Mouse (Mus musculus) limb, embryonic 14.5 days (tissue): Measurements from ENCODE around the gene Coa6. TPM values are rescaled to one million over a fixed set of nuclear protein-coding genes. Genes with fewer than 3 reads are reported as not detected.

Source experiments
- ATAC-seq: fragments of 200-750 bp; cut with Nextera tagmentation; 2 replicates; pipeline ENCODE4 v1.8.0; 2017; ENCODE audit warnings: low read depth, moderate number of reproducible peaks, moderate TSS enrichment; ENCODE audit not compliant: low FRiP score
- DNase-seq: peaks from one replicate; pipeline ENCODE4 v3.0.0-alpha.2; 2015; ENCODE audit warnings: low spot score
- H3K27ac ChIP-seq: fragments of 300-500 bp; sonication (generic); replicated peaks from 2 replicates; pipeline ENCODE4 v1.5.1; 2014; ENCODE audit warnings: low read depth, mild to moderate bottlenecking, low read length, moderate library complexity, mixed read lengths
- H3K27me3 ChIP-seq: fragments of 300-500 bp; sonication (generic); 2 replicates; pipeline ENCODE4 v1.6.1; 2014; ENCODE audit warnings: low read length, mixed read lengths; ENCODE audit not compliant: control insufficient read depth, insufficient read depth
- H3K36me3 ChIP-seq: fragments of 300-500 bp; sonication (generic); 2 replicates; pipeline ENCODE4 v1.6.1; 2014; ENCODE audit warnings: mild to moderate bottlenecking, low read length, moderate library complexity, mixed read lengths; ENCODE audit not compliant: control insufficient read depth, insufficient read depth
- H3K4me1 ChIP-seq: fragments of 300-500 bp; sonication (generic); 2 replicates; pipeline ENCODE4 v1.6.1; 2014; ENCODE audit warnings: antibody characterized with exemption, low read length, mixed read lengths; ENCODE audit not compliant: control insufficient read depth, insufficient read depth
- H3K4me2 ChIP-seq: fragments of 300-500 bp; sonication (generic); replicated peaks from 2 replicates; pipeline ENCODE4 v1.6.1; 2014; ENCODE audit warnings: low read depth, mild to moderate bottlenecking, low read length, moderate library complexity; ENCODE audit not compliant: severe bottlenecking
- H3K4me3 ChIP-seq: fragments of 300-500 bp; sonication (generic); replicated peaks from 2 replicates; pipeline ENCODE4 v1.5.1; 2014; ENCODE audit warnings: low read length
- H3K9ac ChIP-seq: fragments of 300-500 bp; sonication (generic); 2 replicates; pipeline ENCODE4 v1.6.1; 2014; ENCODE audit warnings: mild to moderate bottlenecking, low read depth, low read length, moderate library complexity; ENCODE audit not compliant: severe bottlenecking
- H3K9me3 ChIP-seq: fragments of 300-500 bp; sonication (generic); 2 replicates; pipeline ENCODE4 v1.6.1; 2016; ENCODE audit warnings: low read length; ENCODE audit not compliant: control insufficient read depth
- POLR2A ChIP-seq: fragments of 200-500 bp; IDR thresholded peaks from 2 replicates; pipeline ENCODE4 v1.8.0; 2012; ENCODE audit warnings: inconsistent platforms, mild to moderate bottlenecking, moderate library complexity, borderline replicate concordance; ENCODE audit not compliant: insufficient read depth, insufficient read length; ENCODE audit errors: extremely low read depth
- WGBS: fragments of 180-500 bp; shearing (Covaris S2); extraction: QIAGEN DNeasy Blood & Tissue Kit; methylation state at CpG from one replicate; pipeline ENCODE4 v1.1.7; 2014; 5-methylcytosine and 5-hydroxymethylcytosine counted together
- polyA plus RNA-seq, 2 experiments: library from polyadenylated mRNA; depleted of rRNA in 1 of 2; stranded (reverse) in 1 of 2; unstranded in 1 of 2; fragments of >200 nt; fragmentation: Nextera tagmentation in 1 of 2; extraction: Ambion mirVana in 1 of 2; gene quantifications; 2 replicates each; pipeline versions ENCODE4 v1.2.1 to v1.2.3; 2012 to 2014

Coa6 gene
- polyA plus RNA-seq, 2 experiments, result 38.9 to 51.1 TPM

- no peaks in the 10 kb centered on the region for H3K9me3 ChIP-seq
- no peak overlapping the region for H3K4me3 ChIP-seq
- H3K4me1 ChIP-seq, result no peaks in the 10 kb centered on the region
- H3K36me3 ChIP-seq, result peaks cover 52% of the 10 kb centered on the region
- WGBS, result 83% methylated on average over 7 of the region's 7 CpGs
- no peak overlapping the region for H3K9ac ChIP-seq
- TF ChIP-seq POLR2A, result no peak
- no peak overlapping the region for H3K4me2 ChIP-seq
- ATAC-seq (no peak), DNase-seq (no peak)
- H3K27me3 ChIP-seq, result no peaks in the 10 kb centered on the region
- H3K27ac ChIP-seq, result no peak overlapping the region
Measured at GRCm38 (mm10) chr8:126464071-126464470, 41.8 kb downstream of the Coa6 start.

DNA sequence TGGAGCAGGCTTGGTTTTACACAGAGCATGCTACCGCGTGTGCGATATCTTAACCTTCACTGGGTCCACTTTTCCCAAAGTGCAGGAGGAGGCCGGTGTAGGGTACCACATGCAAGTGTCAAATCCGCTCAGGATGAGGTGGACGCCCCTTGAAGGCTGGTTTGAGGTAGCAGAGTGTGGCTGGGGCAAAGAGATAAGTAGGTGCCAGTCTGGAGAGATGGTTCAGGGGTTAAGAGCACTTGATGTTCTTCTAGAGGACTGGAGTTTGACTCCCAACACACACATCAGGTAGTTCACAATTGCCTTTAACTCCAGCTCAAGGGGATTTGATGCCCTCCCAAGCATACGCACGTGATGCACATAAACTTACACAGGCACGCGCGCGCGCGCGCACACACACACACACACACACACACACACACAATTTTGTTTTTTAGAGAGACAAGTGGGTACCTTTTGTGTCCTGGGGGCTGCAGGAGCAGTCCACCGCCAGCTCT is 51.5 kb downstream of the Coa6 start:
- H3K36me3 ChIP-seq, result peaks cover 17% of the 10 kb centered on the region
- WGBS, result 18% methylated on average over 14 of the region's 16 CpGs
- H3K27ac ChIP-seq, result no peak overlapping the region
- H3K9ac ChIP-seq, result peak overlapping the region; percentile 76
- peak overlapping the region; percentile 90 for H3K4me2 ChIP-seq
- no peaks in the 10 kb centered on the region; the same call in 1 of the 2 replicates for H3K27me3 ChIP-seq
- DNase-seq, result no peak
- no peaks in the 10 kb centered on the region for H3K9me3 ChIP-seq
- peak overlapping the region; percentile 91 for H3K4me3 ChIP-seq
- no peak for TF ChIP-seq POLR2A
- no peak for ATAC-seq
- H3K4me1 ChIP-seq, result peaks cover 14% of the 10 kb centered on the region

- H3K27ac ChIP-seq, result peak within 1 kb of the TSS; percentile 85
- DNase-seq, result peak; percentile 92
- H3K4me1 ChIP-seq, result peaks cover 14% of the 10 kb centered on the region
- peak within 1 kb of the TSS; percentile 76 for H3K9ac ChIP-seq
- H3K4me2 ChIP-seq, result peak within 1 kb of the TSS; percentile 90
- TF ChIP-seq POLR2A, result 0 out of 2 replicates have a peak, but pooled peaks have one; percentile 21
- no peaks in the 10 kb centered on the region; the same call in 1 of the 2 replicates for H3K27me3 ChIP-seq
- peak; percentile 94 for ATAC-seq
- WGBS, result 1% methylated on average over 31 of the region's 124 CpGs
- peaks cover 12% of the 10 kb centered on the region for H3K36me3 ChIP-seq
- H3K4me3 ChIP-seq, result peak within 1 kb of the TSS; percentile 91
- H3K9me3 ChIP-seq, result no peaks in the 10 kb centered on the region
Measured at GRCm38 (mm10) chr8:126474299-126475187, 52.2 kb downstream of the Coa6 start, which contains the start of gene Tarbp1. Gene Tarbp1, minus strand, starts transcription at chr8:126475065.

Other genes starting within 250 kb of the Coa6 start
- 1.8 TPM in 2 replicates for gene Slc35f3, start 124.0 kb upstream of the Coa6 start, polyA plus RNA-seq (2012; rRNA removed)
- 1.7 and 1.8 TPM in 2 replicates for gene Slc35f3, start 124.0 kb upstream of the Coa6 start, polyA plus RNA-seq (2014; fragmentation: Nextera tagmentation; extraction: Ambion mirVana)
- 8.2 and 9.9 TPM in 2 replicates for gene Tarbp1, start 52.5 kb downstream of the Coa6 start, polyA plus RNA-seq (2012; rRNA removed)
- 3.3 and 4.0 TPM in 2 replicates for gene Tarbp1, start 52.5 kb downstream of the Coa6 start, polyA plus RNA-seq (2014; fragmentation: Nextera tagmentation; extraction: Ambion mirVana)
- gene Irf2bp2, start 171.5 kb downstream of the Coa6 start, polyA plus RNA-seq (2012; rRNA removed), result 44.5 and 58.6 TPM in 2 replicates
- gene Irf2bp2, start 171.5 kb downstream of the Coa6 start, polyA plus RNA-seq (2014; fragmentation: Nextera tagmentation; extraction: Ambion mirVana), result 10.0 and 10.1 TPM in 2 replicates